Mouse (Mus musculus): ENCODE results near the gene Elavl3.
"Not testable (repeated sequence)": the region's sequence is repeated elsewhere in the genome, so short reads cannot be mapped to it uniquely, and the experiment has no call there.

DNA sequence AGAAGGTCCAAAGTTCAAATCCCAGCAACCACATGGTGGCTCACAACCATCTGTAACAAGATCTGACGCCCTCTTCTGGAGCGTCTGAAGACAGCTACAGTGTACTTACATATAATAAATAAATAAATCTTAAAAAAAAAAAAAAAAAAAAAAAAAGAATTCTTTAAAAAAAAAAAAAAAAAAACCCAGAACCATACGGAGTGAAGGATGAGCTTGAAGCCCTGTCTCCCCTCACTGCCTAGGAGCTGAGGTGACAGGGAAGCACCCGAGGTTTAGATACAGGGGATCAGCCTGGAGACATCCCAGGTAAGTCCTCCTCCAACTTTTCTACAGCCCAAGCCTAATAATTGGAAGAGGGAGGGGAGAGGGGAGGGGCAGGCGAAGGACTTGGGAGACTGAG, 24.0 kb upstream of the Elavl3 start:
- not testable (repeated sequence) for TF ChIP-seq POLR2A (IDR thresholded peaks at IDR 0.05; ENCODE audit: borderline replicate concordance, control insufficient read depth, low read depth, low read length); CTCF (IDR thresholded peaks at IDR 0.05; ENCODE audit: control insufficient read depth, insufficient read depth, low read length)
